Mouse (Mus musculus) thymus, postnatal 25 days (tissue): ENCODE data around the gene Mbnl3.
A peak's percentile ranks its signal among the peaks of the same experiment; 100 is the strongest.

Experiments used
- DNase-seq: peaks from one replicate; pipeline ENCODE4 v3.0.0; 2022

Mbnl3 gene

DNA sequence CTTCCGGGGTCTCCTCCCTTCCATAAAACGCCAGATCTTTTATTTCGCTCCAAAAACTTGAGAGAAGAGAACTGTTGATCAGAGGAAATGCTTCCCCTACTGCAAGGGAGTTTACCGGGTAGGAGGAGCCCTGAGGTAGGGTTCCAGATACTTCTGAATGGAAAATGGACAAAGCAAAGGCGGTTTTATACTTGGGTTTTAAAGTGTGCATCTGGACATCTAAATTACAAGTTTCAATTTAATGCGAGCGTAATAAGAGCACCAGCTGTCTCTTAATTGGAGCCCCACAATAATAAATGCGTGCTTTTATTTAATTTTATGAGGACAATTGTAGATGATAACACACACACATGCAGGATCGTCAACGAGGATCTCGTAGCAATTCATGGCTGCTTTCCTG, at the start of gene Mbnl3:
Mbnl3 (minus strand) TSS at position 101 of the 400 bp plus-strand sequence.
- no peak for DNase-seq

DNA sequence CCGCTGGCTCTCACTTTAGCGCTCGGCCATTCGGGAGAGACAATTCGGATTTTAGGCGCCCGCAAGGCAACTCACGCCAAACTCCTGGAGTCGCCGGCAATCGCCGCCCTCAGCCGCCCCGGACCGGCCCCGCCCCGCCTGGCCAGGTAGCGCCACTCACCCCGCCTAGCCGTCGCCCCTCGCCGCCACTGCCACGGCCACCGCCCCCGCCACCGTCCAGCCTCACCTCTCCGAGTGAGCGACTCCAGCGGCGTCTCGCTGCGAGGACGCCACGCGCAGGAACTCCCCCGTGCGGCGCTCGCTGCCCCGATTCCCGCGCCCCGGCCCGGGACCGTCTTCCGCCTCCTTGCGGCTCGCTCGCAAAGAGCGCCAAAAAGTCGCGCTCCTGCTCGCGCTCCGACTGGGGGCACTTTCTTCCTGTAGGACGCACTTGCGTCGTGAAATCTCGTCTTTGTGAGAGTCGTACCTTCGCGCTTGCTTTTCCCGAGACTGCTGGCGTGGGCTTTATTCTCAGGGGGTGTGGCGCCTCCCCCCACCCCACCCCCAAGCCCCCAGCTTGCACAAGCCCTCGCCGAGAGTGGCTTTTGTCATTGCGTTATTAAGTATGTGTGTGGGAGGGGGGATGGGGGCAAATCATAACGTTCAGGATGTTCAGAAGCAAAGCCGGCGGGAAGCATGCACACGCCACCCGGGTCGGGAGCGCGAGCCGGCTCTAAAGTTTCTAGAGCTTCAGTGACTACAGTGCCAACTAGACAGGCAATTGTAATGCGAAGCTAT, 596 bp downstream of the Mbnl3 start:
- peak; percentile 71 for DNase-seq

DNA sequence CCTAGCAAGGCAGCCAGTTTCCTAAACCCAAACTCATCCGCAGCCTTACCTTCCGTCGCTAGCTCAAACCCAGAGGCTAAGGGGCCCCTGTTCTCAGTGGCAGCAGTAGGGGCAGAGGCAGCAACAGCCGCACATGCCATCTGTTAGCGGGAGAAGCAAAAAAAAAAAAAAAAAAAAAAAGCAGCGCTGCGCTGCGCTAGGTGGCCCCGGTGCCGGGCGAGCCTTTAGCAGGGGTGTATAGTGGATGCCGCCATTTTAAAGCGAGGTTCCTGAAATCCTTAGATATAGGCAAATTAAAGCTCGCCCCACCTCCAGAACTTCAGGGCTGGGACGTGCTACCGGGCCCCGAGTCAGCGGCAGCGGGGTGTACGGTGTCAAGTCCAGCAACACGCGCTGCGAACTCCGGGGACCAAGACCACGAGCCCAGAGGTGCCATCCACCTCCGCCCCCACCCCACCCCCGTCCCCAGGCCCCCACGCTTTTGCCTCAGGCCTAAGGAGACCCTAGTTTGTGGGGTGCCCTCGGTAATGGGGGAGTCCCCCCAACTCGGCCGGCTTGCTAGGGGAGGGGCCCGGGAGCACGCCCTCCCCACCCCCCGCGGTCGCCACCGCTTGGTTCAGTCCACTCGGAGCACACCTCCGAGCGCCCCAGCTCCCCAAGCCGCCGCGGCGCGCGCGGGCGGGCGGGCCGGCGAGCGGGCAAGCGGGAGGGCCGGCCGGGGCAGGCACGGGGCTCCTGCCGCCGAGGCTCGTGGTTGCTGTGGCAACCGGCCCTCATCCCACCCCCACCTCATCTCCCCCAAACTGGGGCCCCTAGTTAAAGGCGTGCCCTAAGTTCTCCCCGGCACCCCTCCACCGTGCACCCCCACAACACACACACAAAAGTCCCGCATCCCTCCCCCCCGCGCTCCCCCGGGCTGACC, 1.4 kb downstream of the Mbnl3 start:
- DNase-seq = peak; percentile 79

DNA sequence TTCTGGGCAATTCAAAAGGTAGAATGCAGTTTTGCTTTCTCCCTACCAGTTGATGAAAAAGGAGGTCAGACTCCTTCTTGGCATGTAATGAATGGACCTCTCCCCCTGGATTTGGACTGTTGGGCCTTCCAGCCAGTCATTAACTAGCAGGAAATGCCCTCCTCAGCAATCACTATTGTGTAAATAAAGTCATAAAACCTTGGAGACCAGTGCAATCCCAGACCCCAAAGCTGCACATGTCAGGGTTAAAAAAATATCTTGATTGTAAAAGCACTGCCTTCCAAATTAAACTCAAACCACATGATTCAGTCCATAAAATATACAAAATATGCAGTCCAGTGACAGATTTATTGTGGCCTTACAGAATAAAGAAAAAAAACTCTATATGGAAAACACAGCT, 9.3 kb downstream of the Mbnl3 start:
- no peak for DNase-seq

DNA sequence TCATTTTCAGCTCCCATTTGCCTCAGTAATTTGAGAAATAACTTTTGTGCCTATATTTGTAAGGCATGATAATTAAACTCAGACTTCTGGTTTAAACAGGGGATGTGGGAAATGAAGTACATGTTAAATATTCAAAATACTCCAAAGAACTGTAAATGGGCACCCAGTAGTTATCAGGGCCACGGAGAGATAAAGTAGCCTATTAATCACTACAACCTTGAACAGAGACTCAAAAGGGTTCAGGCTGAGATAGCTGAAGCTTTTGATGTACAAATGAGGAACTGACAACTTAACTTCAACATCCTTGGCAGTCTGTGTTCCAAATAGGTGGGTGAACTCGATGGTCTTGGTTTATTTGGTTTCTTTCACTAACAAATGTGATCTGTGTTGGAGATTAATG, 34.4 kb downstream of the Mbnl3 start:
- DNase-seq = no peak

DNA sequence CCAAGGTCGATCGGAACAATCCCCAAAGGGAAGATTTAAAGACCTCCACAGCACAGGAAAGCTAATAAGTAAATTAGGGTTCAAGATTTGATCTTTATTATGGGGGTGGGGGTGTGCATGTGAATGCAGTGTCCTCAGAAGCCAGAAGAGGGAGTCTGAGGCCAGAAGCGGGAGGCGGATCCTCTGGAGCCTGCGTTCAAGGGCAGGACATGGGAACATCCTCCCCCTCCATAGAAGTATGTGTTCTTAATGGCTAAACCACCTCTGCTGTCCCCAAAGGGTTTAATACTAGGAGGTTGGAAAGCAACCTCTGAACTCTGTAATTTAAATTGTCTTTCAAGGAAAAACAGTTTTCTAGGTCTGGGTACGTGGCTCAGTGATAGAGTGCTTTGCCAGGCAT, 34.9 kb downstream of the Mbnl3 start:
- DNase-seq = peak; percentile 5

DNA sequence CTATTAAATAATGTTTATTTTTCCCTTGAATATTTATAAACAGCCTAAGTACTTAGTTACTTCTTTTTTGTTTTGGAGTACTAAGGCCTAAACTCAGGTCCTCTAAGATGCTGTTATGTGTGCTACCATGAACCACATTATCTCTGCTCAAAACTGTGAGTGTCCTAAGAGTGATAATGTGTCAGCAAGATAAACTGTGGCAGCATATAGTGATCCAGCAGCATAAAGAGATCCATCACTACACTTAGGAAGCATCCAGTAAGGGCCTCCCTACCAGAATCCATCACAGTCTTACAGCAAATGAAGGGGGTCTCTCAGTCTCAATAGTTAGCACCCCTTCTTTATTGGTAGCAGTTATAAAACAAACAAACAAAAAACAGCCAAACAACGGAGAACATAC, 35.9 kb downstream of the Mbnl3 start:
- no peak for DNase-seq

DNA sequence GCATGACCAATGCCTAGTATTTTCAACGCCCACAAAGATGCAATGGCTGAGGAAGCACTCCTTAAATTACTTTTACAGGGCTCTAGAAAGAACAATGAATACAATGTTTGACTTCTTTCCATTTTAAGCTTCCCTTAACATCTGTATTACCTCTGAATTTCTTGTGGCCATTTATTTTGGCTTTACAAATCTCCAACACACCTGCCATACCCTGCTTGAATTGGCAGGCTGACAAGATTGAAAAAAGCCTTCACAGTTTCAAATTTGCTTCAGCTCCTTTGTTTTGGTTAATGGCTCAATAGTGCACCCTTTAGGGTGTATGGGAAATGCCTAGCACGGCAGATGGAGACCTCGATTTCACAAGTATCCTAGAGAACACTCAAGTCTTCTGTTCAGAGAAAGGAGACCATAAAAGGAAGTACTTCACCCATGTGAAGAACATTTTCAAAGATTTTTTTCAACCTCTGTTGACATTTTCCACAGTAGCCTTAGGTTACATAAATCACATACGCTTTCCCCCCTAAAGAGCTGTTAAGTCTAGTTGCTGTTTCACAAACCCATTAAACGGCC, 36.8 kb downstream of the Mbnl3 start:
- DNase-seq = no peak

DNA sequence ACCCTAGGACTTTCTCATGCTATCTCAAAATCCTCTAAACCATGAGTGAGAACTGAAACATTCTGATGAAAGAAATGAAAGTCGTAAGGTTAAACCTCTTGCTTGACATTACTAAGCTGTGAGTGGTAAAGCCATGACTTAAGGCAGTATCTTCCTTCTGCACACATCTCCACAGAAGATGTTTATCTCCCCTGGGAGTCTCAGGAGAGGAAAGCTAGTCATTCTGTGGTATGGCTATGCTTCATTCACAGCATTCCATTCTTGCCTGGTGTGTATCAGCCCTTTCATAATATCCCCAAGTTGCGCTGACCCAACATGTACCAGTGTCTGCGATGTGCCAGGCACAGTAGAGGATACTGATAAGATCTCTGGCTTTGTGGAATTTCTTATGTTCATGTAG, 38.4 kb downstream of the Mbnl3 start:
- no peak for DNase-seq

DNA sequence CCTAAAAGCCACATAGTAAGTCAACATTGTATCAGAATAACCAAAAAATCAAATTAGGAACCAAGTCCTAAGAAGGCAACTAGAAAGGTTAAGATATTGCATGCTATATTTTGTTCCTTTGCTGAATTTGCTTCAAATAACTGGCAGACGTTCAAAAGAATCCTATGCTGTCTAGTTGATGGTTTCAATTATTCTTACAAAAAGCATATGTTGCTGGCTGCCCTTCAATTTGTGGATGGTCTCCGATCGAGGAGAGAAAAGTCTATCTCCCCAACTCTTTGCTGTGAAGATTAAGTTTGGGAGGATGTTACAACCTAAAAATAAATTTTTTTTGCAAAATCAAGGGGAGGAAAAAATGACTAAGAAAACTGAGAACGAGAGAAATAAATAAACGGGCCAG, 41.6 kb downstream of the Mbnl3 start:
- DNase-seq = no peak

DNA sequence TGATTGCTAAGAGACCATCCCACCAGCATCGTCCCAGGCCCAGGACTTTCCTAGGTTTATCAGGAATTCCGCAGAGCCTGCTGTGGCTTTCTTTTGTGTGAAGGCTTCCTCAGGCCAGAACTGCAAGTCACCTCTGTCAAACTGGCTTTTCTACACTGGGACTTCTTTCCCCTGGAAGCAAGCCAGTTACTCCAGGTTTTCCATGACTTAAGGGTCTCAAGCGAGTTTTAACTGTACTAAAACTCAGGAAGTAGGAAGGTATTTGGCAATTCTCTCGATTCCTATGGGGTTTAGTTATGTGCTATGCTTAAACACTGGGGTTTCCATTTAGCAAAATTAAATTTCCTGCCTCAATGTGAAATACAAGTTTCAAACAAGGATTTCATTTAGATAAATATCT, 57.9 kb downstream of the Mbnl3 start:
- DNase-seq = no peak

DNA sequence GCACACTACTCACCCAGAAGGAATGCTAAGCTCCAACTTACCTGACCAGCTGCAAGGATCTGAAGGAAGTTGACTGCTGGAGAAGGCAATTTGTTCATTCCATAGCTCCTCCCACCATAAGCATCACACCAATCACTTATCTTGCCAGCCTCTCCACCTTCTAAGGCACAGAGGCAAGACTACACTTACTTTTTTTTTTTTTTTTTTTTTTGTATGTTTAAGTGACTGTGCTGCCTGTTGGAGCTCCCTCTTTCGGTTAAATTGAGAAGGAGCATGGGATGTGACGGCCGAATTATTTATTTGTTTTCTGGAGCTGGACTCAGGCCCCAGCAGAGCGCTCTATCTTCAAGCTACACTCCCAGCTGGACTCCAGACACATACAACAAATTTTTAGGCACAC, 60.0 kb downstream of the Mbnl3 start:
- peak; percentile 1 for DNase-seq

DNA sequence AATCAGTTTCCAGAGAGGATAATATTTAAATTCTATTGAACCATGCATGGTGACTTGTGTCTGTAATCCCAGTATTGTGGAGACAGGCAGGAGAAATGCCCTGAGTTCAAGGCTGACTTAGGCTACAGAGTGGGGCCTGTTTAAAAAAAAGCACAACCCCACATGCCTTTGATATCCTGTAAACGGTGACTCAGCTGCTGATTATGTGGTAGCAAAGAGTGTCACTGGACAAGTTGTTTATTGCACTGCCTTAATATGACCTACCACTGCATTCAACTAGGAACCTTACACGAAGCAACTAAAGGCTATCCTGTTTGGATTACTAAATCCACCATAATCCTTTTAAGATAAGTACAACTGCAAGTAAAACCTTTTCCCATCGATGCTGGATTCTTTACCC, 66.3 kb downstream of the Mbnl3 start:
- DNase-seq = no peak

DNA sequence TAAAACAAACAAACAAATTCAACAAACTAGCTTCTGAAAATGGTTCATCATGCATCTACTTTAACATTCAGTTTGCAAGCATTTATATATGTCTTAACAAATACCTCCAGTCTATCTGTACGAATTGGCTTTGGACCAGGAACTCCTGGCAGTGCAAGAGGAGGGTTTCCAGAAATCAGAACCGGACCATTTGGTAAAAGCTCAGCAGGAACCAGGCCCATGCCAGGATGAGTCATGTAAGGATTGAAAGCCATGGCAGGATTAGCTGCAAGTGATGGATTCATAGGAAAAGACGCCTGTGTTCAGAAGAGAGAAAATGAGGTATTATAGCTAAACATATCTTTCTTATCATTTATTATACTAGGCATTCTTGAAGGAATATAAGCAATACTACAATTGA, 75.0 kb downstream of the Mbnl3 start:
- DNase-seq = no peak

DNA sequence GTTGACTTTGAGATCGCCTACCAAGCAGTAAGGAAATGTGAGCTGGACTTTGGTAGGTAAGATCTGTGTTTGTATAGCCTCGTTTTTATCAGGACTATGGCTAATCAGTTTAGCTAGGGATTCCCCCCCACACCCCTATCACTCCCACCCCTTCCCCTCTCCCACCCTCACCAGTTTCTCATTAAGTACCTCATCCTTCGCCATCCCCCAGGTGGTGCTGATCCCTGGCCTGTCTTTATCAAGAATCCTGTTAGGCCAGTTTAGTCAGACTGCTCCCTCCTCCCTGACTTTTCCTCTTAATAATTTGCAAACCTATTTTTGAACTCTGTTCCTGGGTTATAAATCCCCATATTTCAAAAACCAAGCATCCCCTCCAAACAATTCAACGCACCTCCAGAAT, 103.6 kb downstream of the Mbnl3 start:
- DNase-seq = no peak

DNA sequence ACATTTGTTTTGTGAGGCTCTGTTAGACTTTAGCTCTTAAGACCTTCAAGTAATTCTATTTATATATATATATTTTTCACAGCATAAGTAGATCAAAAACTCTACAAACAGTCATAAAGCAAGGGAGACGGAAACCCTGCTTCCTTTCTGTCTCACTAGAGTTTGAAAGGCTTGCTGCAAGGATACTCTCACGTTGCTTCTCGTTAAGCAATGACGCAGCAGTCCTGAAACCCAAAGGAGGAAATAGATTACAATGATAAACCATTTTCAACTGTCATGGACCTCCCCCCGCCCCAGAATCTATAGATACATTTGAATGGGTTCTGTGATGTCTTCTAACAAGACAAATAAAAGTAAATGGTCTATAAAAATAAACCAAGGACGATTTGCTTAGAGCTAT, 121.4 kb downstream of the Mbnl3 start:
- no peak for DNase-seq

DNA sequence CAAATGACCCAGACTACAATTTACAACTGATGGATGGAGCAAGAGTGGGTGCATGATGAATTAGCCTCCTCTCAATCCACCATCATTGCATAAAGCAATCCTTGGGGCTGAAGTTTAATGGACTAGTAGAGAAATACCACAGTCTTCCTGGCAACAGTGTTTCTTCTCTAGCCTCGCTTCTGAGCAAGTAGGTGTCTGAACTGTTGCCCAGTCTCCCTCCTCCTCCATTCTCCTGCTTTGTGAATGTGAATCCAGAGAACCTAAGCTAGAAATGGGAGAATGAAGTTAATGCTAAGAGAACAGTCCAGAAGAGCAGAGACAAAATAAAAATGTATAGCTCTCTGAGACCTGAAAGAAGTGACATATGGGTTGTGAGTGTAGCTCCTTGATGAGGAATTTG, 122.1 kb downstream of the Mbnl3 start:
- no peak for DNase-seq

DNA sequence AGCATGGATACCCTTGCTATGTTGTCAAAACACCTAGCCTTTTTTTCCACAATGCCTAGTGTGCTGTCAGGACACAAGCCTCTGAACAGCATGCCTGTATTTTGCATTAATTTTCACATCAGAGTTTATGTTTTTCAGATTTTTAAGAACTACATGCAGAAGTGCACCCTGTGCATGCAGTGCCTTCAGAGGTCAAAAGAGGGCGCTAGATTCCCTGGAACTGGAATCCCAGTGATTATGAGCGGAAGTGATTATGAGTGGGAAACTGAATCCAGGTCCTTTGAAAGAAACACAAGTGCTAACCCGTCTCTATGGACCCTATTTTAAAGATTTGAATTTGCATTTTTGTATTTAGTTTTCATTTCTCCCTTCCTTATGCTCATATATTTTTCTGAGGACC, 129.6 kb downstream of the Mbnl3 start:
- DNase-seq = peak; percentile 24
